Mouse (Mus musculus) C2C12 (cell line): ENCODE measurements around the gene Ugt1a6b.

Source experiments
- CEBPB ChIP-seq: IDR thresholded peaks from one replicate; pipeline ENCODE4 v1.6.1; 2011; ENCODE audit warnings: low read depth, mild to moderate bottlenecking, control low read depth, moderate library complexity
- CTCF ChIP-seq: IDR thresholded peaks from one replicate; pipeline ENCODE4 v1.5.1; 2011; ENCODE audit not compliant: control insufficient read depth, insufficient read depth, insufficient read length
- FOSL1 ChIP-seq: IDR thresholded peaks from one replicate; pipeline ENCODE4 v1.8.0; 2011; ENCODE audit warnings: mild to moderate bottlenecking, low read length; ENCODE audit not compliant: poor library complexity, insufficient read depth, severe bottlenecking
- MAX ChIP-seq: IDR thresholded peaks from one replicate; pipeline ENCODE4 v1.6.1; 2011; ENCODE audit warnings: mild to moderate bottlenecking, control low read depth
- MYOG ChIP-seq: IDR thresholded peaks from one replicate; pipeline ENCODE4 v1.6.1; 2011; ENCODE audit not compliant: control insufficient read depth, insufficient read length; ENCODE audit errors: extremely low read depth
- USF1 ChIP-seq: IDR thresholded peaks from one replicate; pipeline ENCODE4 v1.6.1; 2011; ENCODE audit warnings: low read depth, mild to moderate bottlenecking, control low read depth, moderate library complexity

- TF ChIP-seq MAX, result no peak
- TF ChIP-seq CTCF, result no peak
- TF ChIP-seq CEBPB, result no peak
- TF ChIP-seq FOSL1, result no peak
- no peak for TF ChIP-seq MYOG
- no peak for TF ChIP-seq USF1
Measured at GRCm38 (mm10) chr1:88216551-88216950, 113.5 kb downstream of the Ugt1a6b start.
